Mouse (Mus musculus): ENCODE measurements around the gene Vcpkmt.

- TF ChIP-seq CTCF (IDR thresholded peaks at IDR 0.05; ENCODE audit: control insufficient read depth, insufficient read depth, low read length) = no peak
- no peak for TF ChIP-seq POLR2A (IDR thresholded peaks at IDR 0.05; ENCODE audit: borderline replicate concordance, control insufficient read depth, low read depth, low read length)
Measured at GRCm38 (mm10) chr12:69556221-69556861, 26.5 kb downstream of the Vcpkmt start.

Data from bone marrow, adult 2 months (tissue).